8 mouse cellular contexts compared by ENCODE assay signal in genomic region chr1:136569626-136570297, GRCm38 (mm10). TPM values are rescaled to one million over a fixed set of nuclear protein-coding genes. Genes with fewer than 3 reads are reported as not detected.
DNase-seq lines count a peak whose midpoint lies in the region; ATAC-seq and TF ChIP-seq lines count a peak whose summit lies in the region.

No protein-coding gene starts in this region.

- peak overlapping the region; percentile 13 for H3K4me3 ChIP-seq in testis, adult 2 months (ENCODE audit: control insufficient read depth, low read depth, low read length)
- peak overlapping the region; percentile 15 for H3K4me3 ChIP-seq in hindbrain, postnatal 0 days (ENCODE audit: low read length)
- H3K4me3 ChIP-seq in liver, adult 2 months (ENCODE audit: insufficient read depth, low read depth, low read length): no peak overlapping the region
- no peak overlapping the region for H3K4me3 ChIP-seq in lung, adult 2 months (replicated peaks; ENCODE audit: extremely low read depth, low read depth, low read length)

- H3K4me1 ChIP-seq in testis, adult 2 months (ENCODE audit: control insufficient read depth, insufficient read depth, low read length): peaks cover 10% of the 10 kb centered on the region
- H3K4me1 ChIP-seq in hindbrain, postnatal 0 days (ENCODE audit: insufficient read depth, low read length): peaks cover 3% of the 10 kb centered on the region; the same call in 1 of the 2 replicates
- no peaks in the 10 kb centered on the region for H3K4me1 ChIP-seq in liver, adult 2 months (ENCODE audit: control insufficient read depth, insufficient read depth, low read length)
- no peaks in the 10 kb centered on the region for H3K4me1 ChIP-seq in lung, adult 2 months (ENCODE audit: control insufficient read depth, insufficient read depth, low read length)

- no peaks in the 10 kb centered on the region for H3K9me3 ChIP-seq in hindbrain, postnatal 0 days (ENCODE audit: low read length)

- DNase-seq in testis, postnatal 14 days (ENCODE audit: low spot score): no peak
- no peak for DNase-seq in hindbrain, postnatal 0 days (ENCODE audit: low spot score)
- DNase-seq in liver, adult 2 months (ENCODE audit: extremely low read depth, low read depth, low spot score): peak; percentile 82
- DNase-seq in yolk sac, embryonic 10.5 days (ENCODE audit: low spot score): peak; percentile 81
- DNase-seq in layer of hippocampus, adult 9-10 months (ENCODE audit: low spot score): no peak
- no peak for DNase-seq in cerebellum, adult 9-11 months
- no peak for DNase-seq in lung, adult 2 months

- no peak overlapping the region for H3K9ac ChIP-seq in hindbrain, postnatal 0 days (replicated peaks; ENCODE audit: low read length)
- H3K9ac ChIP-seq in liver, adult 2 months (ENCODE audit: low read depth, low read length): no peak overlapping the region

- TF ChIP-seq POLR2A in testis, adult 2 months (IDR thresholded peaks at IDR 0.05; ENCODE audit: control insufficient read depth, low read depth, low read length): no peak
- TF ChIP-seq POLR2A in liver, adult 2 months (IDR thresholded peaks at IDR 0.05; ENCODE audit: extremely low read depth, insufficient read depth, low read length): no peak
- TF ChIP-seq POLR2A in lung, adult 2 months (IDR thresholded peaks at IDR 0.05; ENCODE audit: borderline replicate concordance, extremely low read depth, low read depth, low read length): no peak

- no peaks in the 10 kb centered on the region for H3K36me3 ChIP-seq in testis, adult 2 months (ENCODE audit: control insufficient read depth, insufficient read depth, low read length)
- H3K36me3 ChIP-seq in hindbrain, postnatal 0 days (ENCODE audit: insufficient read depth, low read length): no peaks in the 10 kb centered on the region
- H3K36me3 ChIP-seq in liver, adult 2 months (ENCODE audit: control insufficient read depth, insufficient read depth, low read length): no peaks in the 10 kb centered on the region

- no peaks in the 10 kb centered on the region for H3K79me2 ChIP-seq in liver, adult 2 months (ENCODE audit: control insufficient read depth, insufficient read depth, low read length)

- no peaks in the 10 kb centered on the region for H3K27me3 ChIP-seq in testis, adult 2 months (ENCODE audit: control insufficient read depth, insufficient read depth, low read length)
- H3K27me3 ChIP-seq in hindbrain, postnatal 0 days (ENCODE audit: insufficient read depth, low read length): no peaks in the 10 kb centered on the region
- no peaks in the 10 kb centered on the region for H3K27me3 ChIP-seq in liver, adult 2 months (ENCODE audit: control insufficient read depth, insufficient read depth, low read length)

- ATAC-seq in hindbrain, postnatal 0 days: no peak

- no peak overlapping the region for H3K27ac ChIP-seq in testis, adult 2 months (ENCODE audit: control insufficient read depth, insufficient read depth, low read depth, low read length)
- no peak overlapping the region for H3K27ac ChIP-seq in hindbrain, postnatal 0 days
- H3K27ac ChIP-seq in liver, adult 2 months (replicated peaks; ENCODE audit: insufficient read depth, low read depth, low read length): 0 out of 2 replicates have a peak overlapping the region, but pooled peaks have one; percentile 22

- WGBS in hindbrain, postnatal 0 days: 28% methylated on average over 20 of the region's 20 CpGs
- WGBS in liver, adult 2 months: 56% methylated on average over 20 of the region's 20 CpGs
- WGBS in lung, adult 2 months: 72% methylated on average over 20 of the region's 20 CpGs

- peak overlapping the region; percentile 50 for H3K4me2 ChIP-seq in hindbrain, postnatal 0 days (ENCODE audit: low read depth, low read length)

- TF ChIP-seq CTCF in testis, adult 2 months (IDR thresholded peaks at IDR 0.05; ENCODE audit: control insufficient read depth, insufficient read depth, insufficient replicate concordance, low read depth, low read length): no peak
- no peak for TF ChIP-seq CTCF in hindbrain, postnatal 0 days (IDR thresholded peaks at IDR 0.05; ENCODE audit: low read depth)
- TF ChIP-seq CTCF in liver, adult 2 months (IDR thresholded peaks at IDR 0.05; ENCODE audit: low read depth, low read length): no peak
- TF ChIP-seq CTCF in lung, adult 2 months (IDR thresholded peaks at IDR 0.05; ENCODE audit: insufficient read depth, low read length): no peak

RNA-seq across cellular contexts. Expression of gene Zfp281, which starts 54.9 kb away (rescaled TPM):
- polyA plus RNA-seq in testis, adult 2 months (2012; rRNA removed): 2.0 and 2.3 TPM in 2 replicates
- total RNA-seq in hindbrain, postnatal 0 days (2014; rRNA removed): 22.3 and 25.7 TPM in 2 replicates
- polyA plus RNA-seq in hindbrain, postnatal 0 days (2015; fragmentation: Nextera tagmentation; extraction: Ambion mirVana): 17.2 and 19.5 TPM in 2 replicates
- total RNA-seq in liver, adult 2 months (2014; rRNA removed): 19.5 and 20.4 TPM in 2 replicates
- polyA plus RNA-seq in liver, adult 2 months (2012; rRNA removed): 1.3 and 1.8 TPM in 2 replicates
- polyA plus RNA-seq in lung, adult 2 months (2012; rRNA removed): 3.6 and 4.6 TPM in 2 replicates

Comparison
In these comparisons a context has a peak if more than half of its experiments do, and no peak if none do; other contexts are left out.
1. H3K4me3 ChIP-seq: peak in testis, adult 2 months (single experiment) and hindbrain, postnatal 0 days (single experiment); none in liver, adult 2 months (single experiment) and lung, adult 2 months (single experiment).
2. DNase-seq: peak in liver, adult 2 months (single experiment) and yolk sac, embryonic 10.5 days (single experiment); none in testis, postnatal 14 days (single experiment), hindbrain, postnatal 0 days (single experiment), layer of hippocampus, adult 9-10 months (single experiment), cerebellum, adult 9-11 months (single experiment) and lung, adult 2 months (single experiment).